Mouse (Mus musculus) adrenal gland, postnatal 4 days (tissue): ENCODE measurements at regions not wholly inside any gene's neighbourhood (a gene's known extent, or its start where the extent isn't known, plus 50 kb on each side); places are given as distances from the start of the nearest gene placed in this dataset.

Experiments
- DNase-seq, 2 experiments: peaks; one replicate each; pipeline ENCODE4 v3.0.0; 2021 to 2022; ENCODE audit warnings: low spot score in 2 of 2, mixed read lengths in 2 of 2

DNA sequence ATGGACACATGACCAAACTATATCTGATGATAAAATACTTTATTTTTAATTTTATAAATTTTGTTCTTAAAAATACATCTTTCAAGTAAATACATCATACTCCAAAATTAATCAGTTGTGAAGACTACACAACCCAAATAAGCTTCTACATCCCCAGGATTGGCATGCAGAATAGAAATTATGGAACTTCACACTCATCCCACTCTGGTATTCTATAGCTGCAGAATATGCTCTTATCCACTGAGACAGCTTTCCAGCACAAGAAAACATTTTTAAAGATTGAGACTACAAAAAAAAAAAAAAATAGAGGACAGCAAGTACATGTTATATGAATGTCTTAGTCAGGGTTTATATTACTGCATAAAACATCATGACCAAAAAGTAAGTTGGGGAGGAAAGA is 94.4 kb downstream of the Gm11232 start:
- DNase-seq, result no peak

DNA sequence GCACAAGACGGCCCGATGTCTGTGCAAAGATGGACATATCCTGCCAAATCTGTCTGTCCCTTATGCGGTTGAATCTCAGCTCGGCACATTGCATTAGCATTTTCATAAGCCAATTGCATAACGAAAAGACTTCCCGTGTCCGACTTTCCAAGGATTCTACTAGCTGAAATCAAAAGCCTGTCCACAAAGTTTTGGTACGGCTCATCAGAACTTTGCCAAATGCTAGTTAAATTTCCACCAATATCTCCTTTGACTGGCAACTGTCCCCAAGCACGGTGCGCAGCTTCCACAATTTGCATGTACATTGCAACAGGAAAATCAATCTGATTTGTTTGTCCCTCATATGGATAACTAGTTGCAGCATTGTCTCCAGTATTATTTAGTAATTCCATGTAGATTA is 117.2 kb downstream of the Gm11232 start:
- DNase-seq, result no peak

DNA sequence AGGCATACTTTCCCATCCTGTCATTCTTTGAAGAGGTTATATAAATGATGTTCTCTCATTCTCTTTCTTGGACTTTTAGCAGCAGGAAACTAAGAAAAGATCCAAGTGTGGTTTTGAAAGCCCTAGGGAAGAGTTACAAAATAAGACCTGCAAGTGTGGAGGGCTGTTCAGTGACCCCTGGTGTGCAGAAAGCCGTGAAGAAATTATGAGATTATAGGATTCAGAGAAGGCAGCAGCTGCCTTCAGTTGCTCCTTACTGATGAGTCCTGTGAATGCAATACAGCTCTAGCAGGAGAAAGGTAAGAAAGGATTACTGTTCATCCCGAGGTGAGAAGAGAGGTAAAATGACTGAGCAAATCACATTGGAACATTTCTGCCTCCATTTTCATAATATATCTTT is 130.7 kb downstream of the Gm11232 start:
- DNase-seq, result no peak

DNA sequence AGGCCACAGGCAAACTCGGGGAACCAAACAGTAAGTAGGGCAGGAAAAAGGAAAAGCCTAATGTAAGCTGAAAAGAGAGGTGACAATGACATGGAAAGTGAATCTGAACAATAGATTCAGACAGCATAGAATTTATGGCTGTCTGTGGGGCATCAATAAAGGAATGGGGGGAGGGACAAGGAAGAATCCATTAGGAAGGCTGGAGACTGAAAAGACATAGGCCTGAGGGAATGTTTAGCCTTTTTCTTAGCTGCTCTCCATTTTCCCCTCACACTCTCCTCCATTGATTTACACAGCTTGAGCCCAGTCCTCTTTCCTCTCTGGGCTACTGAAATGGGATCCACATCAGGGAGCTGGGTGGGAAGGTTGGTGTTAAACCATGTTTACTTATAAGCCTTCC is 131.1 kb downstream of the Gm11232 start:
- DNase-seq, result no peak

DNA sequence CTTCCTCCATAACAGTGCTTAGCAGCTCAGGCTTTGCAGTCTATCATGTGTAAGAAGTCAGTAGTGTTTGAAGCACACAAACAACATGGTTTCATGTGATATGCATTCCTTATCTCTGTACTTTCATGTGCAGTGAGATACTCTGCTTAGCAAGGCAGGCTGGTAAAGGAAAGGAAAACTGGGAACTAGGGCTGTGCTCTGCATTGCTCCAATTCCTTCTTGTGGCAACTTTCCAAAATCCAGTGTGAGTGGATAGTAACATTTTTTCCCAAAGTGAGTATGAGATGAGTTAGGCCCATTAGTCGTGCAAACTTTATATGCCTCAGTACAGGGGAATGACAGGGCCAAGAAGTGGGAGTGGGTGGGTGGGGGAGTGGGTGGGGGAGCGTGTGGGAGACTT is 133.0 kb downstream of the Gm11232 start:
- DNase-seq, result no peak

DNA sequence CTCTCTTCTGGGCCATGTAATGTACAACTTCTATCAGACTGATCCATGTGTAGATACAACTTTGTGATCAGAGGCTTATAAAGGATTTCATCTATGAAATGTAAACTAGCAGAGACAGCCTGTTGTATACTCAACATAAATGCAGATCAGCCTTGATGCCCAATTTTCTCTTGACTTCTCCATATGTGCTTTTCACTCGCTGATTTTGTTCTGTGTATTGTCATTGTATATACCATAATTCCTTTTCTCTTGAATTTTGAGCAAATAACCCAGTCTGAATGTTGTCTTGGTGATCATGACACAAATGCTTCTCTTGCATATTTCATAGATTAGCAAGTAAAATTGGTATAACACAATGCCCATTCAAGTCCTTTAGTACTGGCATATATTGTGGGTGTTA is 144.0 kb downstream of the Gm11232 start:
- no peak for DNase-seq

DNA sequence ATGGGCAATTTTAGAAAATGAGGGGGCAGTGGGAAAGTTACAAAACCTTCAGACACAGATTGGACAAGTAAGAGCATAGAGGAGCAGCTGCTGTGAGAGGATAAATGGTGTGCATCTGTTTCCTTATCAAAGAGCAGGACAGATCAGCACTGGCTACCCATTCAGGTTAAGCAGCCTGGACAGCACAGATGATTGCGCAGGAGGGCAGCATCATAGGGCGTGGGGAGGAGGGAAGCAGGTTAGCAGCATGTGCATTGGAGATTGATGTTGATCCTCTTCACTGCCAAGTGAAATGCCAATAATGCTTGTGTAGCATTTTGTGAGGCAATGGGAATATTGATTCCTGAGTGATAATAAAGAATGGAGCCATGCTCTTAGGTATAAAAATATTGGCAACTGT is 171.9 kb downstream of the Gm11232 start:
- no peak for DNase-seq

DNA sequence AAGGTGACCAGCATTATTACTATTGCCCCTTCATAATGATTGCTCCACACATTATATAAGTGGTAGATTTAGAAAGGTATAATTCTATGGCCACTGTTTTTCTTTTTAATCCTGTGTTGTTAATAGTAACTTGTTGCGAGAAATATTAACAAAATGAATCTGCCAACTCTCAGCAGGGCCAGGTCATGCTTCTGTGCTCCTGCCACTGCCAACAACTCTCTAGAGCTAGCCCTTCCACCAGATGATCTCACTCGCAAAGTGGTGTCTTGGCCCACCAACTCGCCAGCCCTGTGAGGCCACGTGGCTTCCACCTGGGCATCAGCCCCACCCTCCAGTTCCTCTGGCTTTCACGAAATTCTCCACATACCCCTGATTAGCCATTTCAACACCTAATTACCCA is 197.1 kb downstream of the Gm11232 start:
- DNase-seq, result no peak

DNA sequence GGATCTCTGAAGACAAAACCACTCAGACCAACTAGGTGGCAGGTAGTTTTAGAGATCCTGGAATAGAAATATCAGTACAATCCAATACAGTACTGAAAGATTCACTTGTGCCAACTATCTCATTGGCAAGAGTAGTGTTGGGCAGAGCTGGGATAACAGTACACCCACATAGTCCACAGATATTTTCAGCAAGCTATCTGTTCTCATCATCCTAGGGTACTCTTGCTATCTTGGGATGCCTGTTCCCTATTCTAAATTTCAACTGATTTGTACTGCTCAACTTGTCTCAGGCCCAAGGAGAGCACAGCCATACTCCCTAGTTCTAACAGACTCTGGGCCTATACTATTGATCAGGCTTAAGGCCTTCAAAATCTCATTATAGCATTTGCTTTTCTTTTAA is 218.6 kb downstream of the Gm11232 start:
- DNase-seq, result no peak

DNA sequence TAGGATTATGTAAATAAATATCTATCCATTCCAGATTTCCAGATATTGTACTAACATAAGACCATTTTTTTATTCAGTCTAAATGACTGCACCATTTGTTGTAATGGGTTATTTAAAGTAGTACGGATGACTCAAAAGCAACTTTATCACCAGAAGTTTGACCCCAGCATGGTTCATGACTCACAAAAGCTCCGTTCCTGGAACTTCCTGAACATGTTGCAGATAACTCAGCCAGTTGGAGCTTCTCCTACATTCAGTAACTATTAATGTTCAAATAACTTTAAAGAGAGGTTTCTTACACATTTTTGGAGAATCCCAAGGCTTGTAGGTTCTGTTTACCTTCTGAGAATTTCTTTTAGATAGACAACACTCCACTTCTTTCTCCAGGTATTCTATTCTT is 219.8 kb downstream of the Gm11232 start:
- DNase-seq, result no peak

DNA sequence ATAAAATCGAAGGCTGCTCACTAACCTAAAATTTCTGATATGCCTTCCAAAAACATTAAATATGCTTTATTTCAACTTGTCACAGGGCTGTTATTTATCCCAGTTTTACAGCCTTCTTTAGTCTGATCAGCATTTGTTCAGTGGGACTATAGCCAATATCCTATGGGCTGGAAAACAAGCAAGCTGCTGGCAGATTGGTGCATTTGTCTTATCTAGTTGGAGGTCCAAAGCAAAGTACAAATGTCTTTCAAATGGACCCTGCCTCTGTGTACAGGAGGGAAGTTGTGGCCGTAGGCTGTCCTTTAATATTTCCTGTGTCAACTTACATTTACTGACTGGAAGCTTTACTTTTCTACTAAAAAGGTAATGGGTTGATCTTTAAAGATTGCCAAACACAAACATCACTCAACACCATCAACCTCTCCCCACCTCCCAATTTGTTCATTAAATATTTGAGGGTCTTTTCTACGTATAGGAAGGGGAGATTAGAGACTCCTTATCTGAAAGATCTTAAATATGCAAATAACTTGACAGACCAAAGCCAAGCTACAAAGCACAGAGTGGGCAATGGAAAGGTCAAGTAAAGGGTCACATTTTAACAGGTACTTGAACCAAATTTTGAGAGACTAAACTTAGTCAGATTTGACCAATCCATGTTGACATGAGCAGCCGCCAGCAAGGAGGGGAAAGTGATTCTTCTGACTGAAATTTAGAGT is 233.4 kb downstream of the Gm11232 start:
- DNase-seq, result no peak

DNA sequence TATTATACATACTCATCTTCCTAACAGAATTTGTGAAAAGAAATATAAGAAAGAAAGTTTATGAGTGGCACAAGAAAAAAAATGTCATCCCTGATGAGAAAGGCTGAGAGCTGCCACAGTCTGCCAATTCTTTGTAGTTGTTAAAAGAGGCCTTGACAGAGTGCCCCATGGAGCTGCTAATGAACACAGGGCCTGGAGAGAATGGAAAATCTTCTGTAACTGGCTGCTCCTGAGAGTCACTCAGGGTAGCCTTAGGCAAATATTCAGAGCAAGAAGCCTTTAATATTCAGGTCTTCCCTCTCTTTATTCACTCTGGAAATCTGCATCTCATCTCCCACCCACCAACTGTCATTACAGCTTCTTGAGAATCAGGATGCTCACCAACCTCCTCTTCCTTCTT is 237.0 kb downstream of the Gm11232 start:
- no peak for DNase-seq

DNA sequence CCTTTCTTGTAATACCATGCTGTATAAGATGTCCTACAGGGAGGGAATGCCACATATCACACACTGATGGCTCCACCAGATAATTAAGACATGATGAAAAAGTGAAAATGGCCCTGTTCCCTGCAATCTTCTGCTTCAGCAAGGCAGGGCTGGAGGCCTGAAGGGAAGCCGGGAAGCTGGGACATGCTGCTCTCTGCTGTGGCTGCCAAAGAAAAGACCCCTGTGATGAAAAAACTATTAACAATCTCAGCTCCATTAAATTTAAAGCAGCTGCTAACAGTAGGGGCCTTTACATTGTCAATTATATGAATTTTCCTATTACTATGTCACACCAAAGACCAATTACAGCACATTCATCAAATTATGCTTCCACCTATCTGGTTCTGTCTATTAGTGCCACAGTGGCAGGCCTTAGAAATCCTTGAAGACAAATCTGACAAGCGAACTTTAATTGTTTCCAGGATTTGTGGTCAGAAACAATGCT is 239.8 kb downstream of the Gm11232 start:
- DNase-seq, result no peak

DNA sequence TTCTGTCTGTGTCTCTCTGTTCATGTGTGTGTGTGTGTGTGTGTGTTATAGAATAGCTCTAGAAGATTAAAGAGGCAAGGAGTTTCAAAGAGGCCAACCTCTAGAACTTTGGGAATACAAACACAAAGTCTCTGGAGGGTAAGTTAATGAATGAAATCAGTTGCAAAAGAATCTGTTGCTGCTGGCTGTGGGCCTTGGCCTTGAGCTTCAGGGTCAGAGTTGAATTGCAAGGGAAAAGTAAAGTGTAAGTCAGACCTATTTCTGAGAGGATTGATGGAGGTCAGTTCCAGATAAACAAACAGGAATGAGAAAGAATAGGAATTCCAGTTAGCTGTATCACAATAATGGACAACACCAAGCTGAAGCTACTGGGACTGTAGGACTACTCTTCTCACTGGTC is 250.9 kb downstream of the Gm11232 start:
- no peak for DNase-seq

DNA sequence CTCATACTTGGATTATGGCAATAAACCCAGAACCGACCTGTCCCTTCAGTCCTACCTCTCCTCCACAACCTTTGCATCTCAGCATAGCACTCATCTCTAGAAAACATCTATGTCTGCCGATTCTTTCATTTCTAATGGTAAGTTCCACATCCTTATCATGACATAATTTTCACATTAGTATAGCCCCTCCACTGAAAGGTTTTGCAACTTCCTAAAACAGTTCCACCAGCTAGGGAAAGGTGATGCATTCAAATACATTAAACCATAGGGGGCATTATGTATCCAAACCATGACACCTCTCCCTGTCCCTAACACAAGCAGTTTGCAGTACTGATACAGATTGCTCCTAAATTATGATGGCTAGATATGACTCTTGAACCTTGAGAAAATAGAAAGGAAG is 268.0 kb downstream of the Gm11232 start:
- DNase-seq, result no peak

DNA sequence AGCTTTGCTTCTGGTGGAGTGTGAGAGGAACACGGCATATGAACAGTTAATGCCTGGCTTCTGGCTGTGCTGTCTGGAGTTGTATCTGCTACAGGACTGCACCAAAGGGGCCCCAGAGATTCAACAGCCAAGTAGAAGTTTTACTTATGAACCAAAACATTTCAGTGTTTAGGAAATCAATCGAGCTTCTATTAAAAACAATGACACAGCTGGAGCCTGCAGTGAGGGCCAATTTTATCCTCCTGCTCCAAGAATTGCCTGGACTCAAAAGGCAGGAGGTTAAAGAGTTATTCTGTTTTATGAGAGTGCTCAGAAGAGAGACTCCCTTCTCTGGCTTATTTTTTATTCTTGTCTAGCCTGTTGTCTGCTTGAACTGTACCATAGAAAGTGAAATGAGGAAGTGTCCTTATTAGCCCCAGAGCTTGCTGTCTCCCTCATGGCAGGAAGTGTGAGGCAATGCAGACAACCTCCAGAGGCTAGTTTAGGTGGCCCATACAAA is 269.1 kb downstream of the Gm11232 start:
- DNase-seq, result no peak

DNA sequence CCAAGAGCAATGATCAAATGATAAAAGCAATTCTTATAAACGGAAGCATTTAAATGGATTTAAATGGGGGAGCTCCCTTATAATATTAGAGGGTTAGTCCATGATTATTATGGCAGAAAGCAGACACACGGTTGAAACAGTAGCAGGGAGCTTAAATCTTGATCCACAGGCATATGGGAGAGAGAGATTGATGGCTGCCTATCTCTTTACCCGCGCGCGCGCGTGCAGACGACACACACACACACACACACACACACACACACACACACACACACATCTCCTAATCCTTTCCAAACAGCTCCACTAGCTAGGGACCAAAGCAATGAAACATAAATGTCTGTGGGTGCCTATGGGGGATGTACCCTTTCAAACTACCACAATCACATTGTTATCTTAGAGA is 269.7 kb downstream of the Gm11232 start:
- no peak for DNase-seq

DNA sequence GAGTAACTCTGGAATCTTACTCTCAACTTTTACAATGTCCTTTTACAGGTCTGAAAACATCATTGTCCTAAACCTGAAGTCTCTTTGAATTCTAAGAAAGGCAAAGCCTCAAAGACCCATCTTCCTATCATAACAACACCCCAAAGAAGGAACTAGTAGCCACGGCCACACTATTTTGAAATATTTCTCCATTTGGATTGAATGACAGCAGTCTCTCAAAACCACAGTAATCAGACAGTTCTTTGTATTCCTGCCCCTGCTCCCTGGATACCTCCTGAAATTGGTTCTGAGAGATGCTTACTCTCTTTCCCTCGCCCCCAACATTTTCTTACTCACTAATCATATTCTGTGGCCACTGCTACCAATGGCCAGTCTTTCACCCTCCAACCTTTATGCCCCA is 276.8 kb downstream of the Gm11232 start:
- DNase-seq, result no peak

DNA sequence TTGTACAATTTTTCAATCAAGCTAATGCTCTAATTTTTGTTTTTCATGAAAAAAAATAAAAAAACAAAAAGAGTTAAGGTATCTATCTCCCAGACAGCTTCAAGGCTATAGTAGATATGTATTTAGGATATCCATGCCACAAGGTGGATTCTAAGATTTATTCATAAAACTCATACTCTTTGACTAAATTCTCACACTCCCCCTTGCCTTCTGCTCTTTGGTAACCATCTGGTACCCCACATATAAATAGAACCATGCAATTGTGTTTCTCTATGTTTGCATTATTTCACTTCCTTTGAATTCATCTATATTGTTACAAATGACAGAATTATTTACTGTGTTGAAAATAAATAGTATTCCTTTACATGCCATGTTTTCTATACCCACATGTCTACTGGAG is 287.2 kb downstream of the Gm11232 start:
- DNase-seq, result no peak

DNA sequence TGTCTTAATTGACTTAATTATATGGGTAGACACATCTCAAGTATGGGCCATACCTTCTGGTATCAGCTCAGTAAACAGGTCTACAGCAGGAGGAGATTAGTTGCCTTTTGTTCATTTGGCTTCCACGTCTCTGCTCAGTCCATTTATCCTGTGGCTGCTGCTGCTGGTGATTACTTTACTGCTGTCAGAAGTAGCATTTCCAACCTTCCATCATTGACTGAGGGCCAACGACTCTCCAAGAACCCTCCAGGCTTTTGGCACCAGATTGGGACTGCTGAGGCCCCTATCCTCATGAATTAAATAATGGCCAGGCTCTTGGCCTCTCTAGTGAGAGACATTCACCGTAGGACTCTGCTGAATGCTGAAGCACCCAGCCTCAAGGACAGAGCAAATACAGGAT is 303.0 kb downstream of the Gm11232 start:
- DNase-seq, result no peak

DNA sequence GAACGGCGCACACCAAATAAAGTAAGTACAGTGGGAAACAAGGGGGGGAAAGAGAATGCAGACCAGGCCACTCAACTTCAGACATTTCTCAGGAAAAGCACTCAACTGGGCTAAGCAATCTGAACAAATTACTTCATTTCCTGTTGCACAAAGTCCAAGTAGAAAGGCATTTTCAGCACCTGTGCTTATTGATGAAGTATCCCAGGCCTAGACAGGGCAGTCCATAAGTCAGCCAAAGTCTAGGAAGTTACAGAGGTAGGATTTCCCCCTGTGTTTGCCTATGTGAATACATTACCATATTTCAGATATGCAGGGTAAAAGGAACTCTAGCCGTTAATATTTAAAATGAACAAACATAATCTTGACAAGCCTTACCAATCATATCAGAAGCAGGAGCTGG is 304.3 kb downstream of the Gm11232 start:
- DNase-seq, result no peak

DNA sequence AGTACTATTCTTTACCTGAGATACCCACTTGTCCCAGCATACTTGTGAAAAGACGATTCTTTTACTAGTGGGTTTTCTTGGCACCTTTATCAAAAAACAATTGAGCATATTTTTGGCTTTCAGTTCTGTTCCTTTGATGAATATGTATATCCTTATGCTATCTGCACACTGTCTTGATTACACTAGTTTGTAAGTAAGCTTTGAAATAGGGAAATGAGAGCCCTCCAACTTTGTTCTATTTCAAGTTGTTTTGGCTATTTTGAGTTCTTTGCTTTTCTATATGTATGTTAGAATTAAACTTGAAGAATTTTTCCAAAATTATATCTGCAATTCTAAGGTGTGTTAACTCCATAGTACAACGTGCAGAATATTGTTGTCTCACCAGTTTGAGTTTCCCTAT is 311.3 kb downstream of the Gm11232 start:
- no peak for DNase-seq

DNA sequence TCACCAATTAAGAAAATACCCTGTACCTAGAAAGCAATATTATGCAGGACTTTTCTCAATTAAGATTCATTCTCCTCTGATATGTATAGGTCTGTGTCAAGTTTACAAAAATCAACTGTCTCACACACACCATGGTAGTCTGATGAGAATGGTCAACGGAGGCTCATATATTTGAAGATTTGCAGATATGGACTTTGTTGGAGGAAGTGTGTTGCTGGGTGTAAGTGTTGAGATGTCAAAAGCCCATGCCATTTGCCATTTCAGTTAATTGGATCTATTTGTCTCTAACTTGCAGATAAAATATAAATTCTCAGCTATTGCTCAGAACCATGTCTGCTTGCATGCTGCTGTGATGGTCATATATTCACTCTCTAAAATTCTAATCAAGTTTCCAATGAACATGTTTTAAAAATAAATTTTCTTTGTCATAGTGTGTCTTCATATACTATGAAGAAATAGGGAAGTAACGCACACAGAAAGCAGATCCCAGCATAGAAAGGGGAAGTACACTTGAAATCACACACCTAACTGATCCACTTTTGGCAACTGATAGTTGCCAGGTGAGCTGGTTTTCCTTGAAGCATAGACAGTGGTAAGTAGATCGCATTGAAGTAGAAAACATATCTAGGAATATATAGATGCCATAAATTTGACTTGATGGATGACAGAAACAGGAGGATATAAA is 326.4 kb downstream of the Gm11232 start:
- no peak for DNase-seq
